Mouse (Mus musculus): ENCODE results near the gene Gprin2. TPM values are rescaled to one million over a fixed set of nuclear protein-coding genes. Genes with fewer than 3 reads are reported as not detected.

Gene Gprin2
- polyA plus RNA-seq, 1 experiment from 2014 or later: 0.41 TPM

DNA sequence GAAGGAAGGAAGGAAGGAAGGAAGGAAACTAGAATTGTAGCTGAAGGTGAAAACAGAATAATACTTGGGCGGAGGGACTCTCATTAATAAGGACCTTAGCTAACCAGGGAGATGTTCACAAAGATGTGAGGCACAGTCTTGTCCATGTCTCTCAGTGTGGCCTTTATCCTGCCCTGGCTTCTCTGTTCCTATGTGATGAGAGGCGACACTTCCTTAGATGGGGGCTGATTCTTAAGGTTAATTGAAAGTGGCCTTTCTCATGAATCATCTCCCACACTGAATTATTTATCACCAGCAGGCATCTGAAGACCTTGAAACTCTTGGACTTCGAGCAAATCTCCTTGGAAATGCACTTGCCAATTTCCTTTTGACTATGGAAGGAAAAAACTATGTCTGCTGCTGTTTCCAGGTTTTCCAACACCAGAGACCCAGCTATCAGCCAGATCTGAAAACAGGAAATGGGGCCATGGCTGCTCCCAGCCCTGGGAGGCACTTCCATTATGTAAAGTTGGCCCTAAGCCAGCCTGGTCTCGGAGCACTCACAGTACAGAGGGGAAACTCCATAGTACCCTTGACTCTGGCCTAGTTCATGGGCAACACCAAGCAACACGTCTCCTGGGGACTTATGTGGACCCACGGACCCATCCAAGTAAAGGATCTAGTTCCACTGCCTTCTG is 14.1 kb upstream of the Gprin2 start:
- H3K4me3 ChIP-seq (ENCODE audit: low read depth, low read length): no peak overlapping the region
- no peaks in the 10 kb centered on the region for H3K36me3 ChIP-seq (ENCODE audit: control insufficient read depth, insufficient read depth, low read length)
- H3K4me2 ChIP-seq (ENCODE audit: low read depth, low read length, severe bottlenecking): no peak overlapping the region
- H3K27me3 ChIP-seq (ENCODE audit: control insufficient read depth, insufficient read depth, low read length): 0 out of 2 replicates have a peak, but pooled peaks cover 5% of the 10 kb centered on the region
- 79% methylated on average over 6 of the region's 6 CpGs for WGBS
- no peak overlapping the region for H3K9ac ChIP-seq (ENCODE audit: low read length)
- DNase-seq (ENCODE audit: low spot score) (no peak), ATAC-seq (replicated peaks; ENCODE audit: low FRiP score) (no peak)
- no peaks in the 10 kb centered on the region for H3K9me3 ChIP-seq (ENCODE audit: control insufficient read depth, low read length)
- peaks cover 2% of the 10 kb centered on the region; the same call in 1 of the 2 replicates for H3K4me1 ChIP-seq (replicated peaks; ENCODE audit: control insufficient read depth, insufficient read depth, low read length)
- no peak overlapping the region for H3K27ac ChIP-seq (ENCODE audit: low read depth, low read length)

DNA sequence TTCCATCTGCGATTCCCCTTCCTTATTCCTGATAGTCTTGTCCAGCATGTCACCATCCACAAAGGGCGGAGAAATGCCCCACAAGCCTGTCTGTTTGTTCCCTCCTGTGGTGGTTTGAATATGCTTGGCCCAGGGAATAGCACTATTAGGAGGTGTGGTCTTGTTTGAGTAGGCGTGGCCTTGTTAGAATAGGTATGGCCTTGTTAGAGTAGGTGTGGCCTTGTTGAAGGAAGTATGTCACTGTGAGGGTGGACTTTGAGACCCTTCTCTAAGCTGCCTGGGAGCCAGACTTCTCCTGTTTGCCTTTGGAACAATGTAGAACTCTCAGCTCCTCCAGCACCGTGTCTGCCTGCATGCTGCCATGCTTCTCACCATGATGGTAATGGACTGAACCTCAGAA is 8.5 kb upstream of the Gprin2 start:
- Histone ChIP-seq H3K27ac (ENCODE audit: low read depth, low read length) (no peak overlapping the region), H3K36me3 (ENCODE audit: control insufficient read depth, insufficient read depth, low read length) (no peaks in the 10 kb centered on the region), H3K9me3 (ENCODE audit: control insufficient read depth, low read length) (no peaks in the 10 kb centered on the region), H3K9ac (ENCODE audit: low read length) (no peak overlapping the region), H3K27me3 (ENCODE audit: control insufficient read depth, insufficient read depth, low read length) (no peaks in the 10 kb centered on the region), H3K4me2 (ENCODE audit: low read depth, low read length, severe bottlenecking) (no peak overlapping the region), H3K4me1 (replicated peaks; ENCODE audit: control insufficient read depth, insufficient read depth, low read length) (no peaks in the 10 kb centered on the region), H3K4me3 (ENCODE audit: low read depth, low read length) (no peak overlapping the region)
- no peak for DNase-seq (ENCODE audit: low spot score)
- ATAC-seq (replicated peaks; ENCODE audit: low FRiP score): no peak
- 81% methylated on average over 4 of the region's 4 CpGs for WGBS

DNA sequence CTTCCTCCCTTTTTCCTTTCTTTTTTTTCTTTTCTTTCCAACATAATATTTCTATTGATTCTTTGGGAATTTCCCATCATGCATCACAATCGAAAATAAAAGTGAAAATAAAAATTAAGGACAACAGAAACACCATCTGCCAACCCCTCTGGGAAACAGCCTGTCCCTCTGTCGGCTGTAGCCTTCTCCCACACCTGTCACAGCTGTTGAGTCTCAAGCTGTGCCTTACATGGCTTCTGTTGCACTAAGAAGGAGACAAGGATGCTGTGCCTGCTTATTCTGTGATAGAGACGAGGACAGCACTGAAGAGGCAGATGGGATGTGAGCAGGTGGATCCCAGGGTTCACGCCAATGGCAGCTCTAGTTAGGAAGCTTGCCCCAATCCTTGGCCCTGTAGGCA is 7.6 kb upstream of the Gprin2 start:
- Histone ChIP-seq H3K4me3 (ENCODE audit: low read depth, low read length) (no peak overlapping the region), H3K27me3 (ENCODE audit: control insufficient read depth, insufficient read depth, low read length) (no peaks in the 10 kb centered on the region), H3K9me3 (ENCODE audit: control insufficient read depth, low read length) (no peaks in the 10 kb centered on the region), H3K27ac (ENCODE audit: low read depth, low read length) (no peak overlapping the region), H3K4me2 (ENCODE audit: low read depth, low read length, severe bottlenecking) (no peak overlapping the region), H3K9ac (ENCODE audit: low read length) (no peak overlapping the region), H3K4me1 (replicated peaks; ENCODE audit: control insufficient read depth, insufficient read depth, low read length) (no peaks in the 10 kb centered on the region), H3K36me3 (ENCODE audit: control insufficient read depth, insufficient read depth, low read length) (no peaks in the 10 kb centered on the region)
- DNase-seq (ENCODE audit: low spot score) (no peak), ATAC-seq (replicated peaks; ENCODE audit: low FRiP score) (no peak)
- 62% methylated on average over 4 of the region's 4 CpGs for WGBS

DNA sequence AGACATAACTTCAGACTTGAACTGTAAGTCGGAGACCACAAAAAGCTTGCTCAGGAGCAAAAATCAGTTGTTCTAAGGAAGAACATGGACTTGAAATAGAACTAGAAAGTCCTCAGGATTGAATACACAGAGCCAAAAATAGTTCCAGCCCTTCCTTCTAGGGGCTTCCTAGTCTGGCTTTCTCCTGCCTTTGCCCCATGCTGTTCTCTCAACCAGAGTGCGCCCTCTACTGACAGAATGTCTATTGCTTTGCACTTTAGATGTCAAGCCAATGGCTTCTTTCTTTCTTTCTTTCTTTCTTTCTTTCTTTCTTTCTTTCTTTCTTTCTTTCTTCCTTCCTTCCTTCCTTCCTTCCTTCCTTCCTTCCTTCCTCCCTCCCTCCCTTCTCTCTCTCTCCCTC is 7.2 kb upstream of the Gprin2 start:
- DNase-seq (ENCODE audit: low spot score): no peak
- WGBS: 43% methylated on average over 2 of the region's 2 CpGs
- Histone ChIP-seq H3K27me3 (ENCODE audit: control insufficient read depth, insufficient read depth, low read length) (no peaks in the 10 kb centered on the region), H3K4me1 (replicated peaks; ENCODE audit: control insufficient read depth, insufficient read depth, low read length) (no peaks in the 10 kb centered on the region), H3K9me3 (ENCODE audit: control insufficient read depth, low read length) (no peaks in the 10 kb centered on the region), H3K4me2 (ENCODE audit: low read depth, low read length, severe bottlenecking) (no peak overlapping the region), H3K27ac (ENCODE audit: low read depth, low read length) (no peak overlapping the region), H3K36me3 (ENCODE audit: control insufficient read depth, insufficient read depth, low read length) (no peaks in the 10 kb centered on the region), H3K9ac (ENCODE audit: low read length) (no peak overlapping the region), H3K4me3 (ENCODE audit: low read depth, low read length) (no peak overlapping the region)
- ATAC-seq (replicated peaks; ENCODE audit: low FRiP score): no peak

DNA sequence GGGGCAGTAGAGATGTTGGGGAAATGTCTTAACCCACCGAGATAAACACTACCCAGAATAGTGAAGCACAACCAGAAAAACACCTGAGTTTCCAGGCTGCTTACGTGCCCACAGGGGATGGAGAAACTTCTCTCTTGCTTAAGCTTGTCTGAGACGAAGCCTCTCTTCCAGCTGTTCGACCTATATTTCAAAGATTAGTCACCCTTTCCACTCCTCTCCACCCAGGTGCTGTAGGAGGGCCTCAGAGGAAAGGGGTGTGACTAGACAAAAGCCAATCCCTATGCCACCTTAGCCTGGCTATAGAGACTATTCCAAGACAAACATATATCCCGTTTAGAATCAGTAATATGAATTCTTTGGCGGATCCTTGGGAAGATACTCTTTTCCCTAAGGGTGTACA is 6.5 kb upstream of the Gprin2 start:
- no peaks in the 10 kb centered on the region for H3K9me3 ChIP-seq (ENCODE audit: control insufficient read depth, low read length)
- no peak overlapping the region for H3K4me2 ChIP-seq (ENCODE audit: low read depth, low read length, severe bottlenecking)
- no peaks in the 10 kb centered on the region for H3K36me3 ChIP-seq (ENCODE audit: control insufficient read depth, insufficient read depth, low read length)
- DNase-seq (ENCODE audit: low spot score) (no peak), ATAC-seq (replicated peaks; ENCODE audit: low FRiP score) (no peak)
- 82% methylated on average over 6 of the region's 6 CpGs for WGBS
- H3K27ac ChIP-seq (ENCODE audit: low read depth, low read length): no peak overlapping the region
- H3K27me3 ChIP-seq (ENCODE audit: control insufficient read depth, insufficient read depth, low read length): no peaks in the 10 kb centered on the region
- no peaks in the 10 kb centered on the region for H3K4me1 ChIP-seq (replicated peaks; ENCODE audit: control insufficient read depth, insufficient read depth, low read length)
- H3K4me3 ChIP-seq (ENCODE audit: low read depth, low read length): no peak overlapping the region
- H3K9ac ChIP-seq (ENCODE audit: low read length): no peak overlapping the region

DNA sequence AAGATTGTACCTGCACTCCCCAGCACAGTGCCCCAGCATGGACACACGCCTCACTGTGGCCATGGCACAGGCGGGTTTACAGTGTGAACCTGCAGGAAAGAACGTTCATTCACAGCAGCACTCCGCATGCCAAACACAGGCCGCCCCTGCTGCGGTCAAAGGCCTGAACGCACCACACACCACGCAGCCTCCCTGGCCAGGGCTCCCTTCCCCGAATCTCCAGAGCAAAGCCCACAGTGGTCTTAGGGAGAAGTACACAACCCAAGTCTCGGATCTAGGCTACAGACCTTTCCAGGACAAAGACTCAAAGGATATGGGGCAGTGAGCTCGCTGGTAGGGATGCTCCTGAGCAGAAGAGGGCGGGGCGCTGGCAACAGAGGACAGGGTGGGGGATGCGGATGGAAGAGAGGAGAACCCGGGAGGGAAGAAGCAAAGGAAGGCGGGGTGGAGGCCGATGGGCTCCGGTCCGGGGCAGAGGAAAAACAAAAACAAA is 669 bp downstream of the Gprin2 start:
- peak overlapping the region; percentile 93 for H3K4me2 ChIP-seq (ENCODE audit: low read depth, low read length, severe bottlenecking)
- no peak overlapping the region for H3K27ac ChIP-seq (ENCODE audit: low read depth, low read length)
- no peaks in the 10 kb centered on the region for H3K27me3 ChIP-seq (ENCODE audit: control insufficient read depth, insufficient read depth, low read length)
- peaks cover 3% of the 10 kb centered on the region for H3K4me1 ChIP-seq (replicated peaks; ENCODE audit: control insufficient read depth, insufficient read depth, low read length)
- H3K9me3 ChIP-seq (ENCODE audit: control insufficient read depth, low read length): no peaks in the 10 kb centered on the region
- peak; percentile 77 for ATAC-seq (replicated peaks; ENCODE audit: low FRiP score)
- no peaks in the 10 kb centered on the region for H3K36me3 ChIP-seq (ENCODE audit: control insufficient read depth, insufficient read depth, low read length)
- peak overlapping the region; percentile 73 for H3K4me3 ChIP-seq (ENCODE audit: low read depth, low read length)
- DNase-seq (ENCODE audit: low spot score): peak; percentile 67
- WGBS: 2% methylated on average over 19 of the region's 19 CpGs
- H3K9ac ChIP-seq (ENCODE audit: low read length): peak overlapping the region; percentile 60

DNA sequence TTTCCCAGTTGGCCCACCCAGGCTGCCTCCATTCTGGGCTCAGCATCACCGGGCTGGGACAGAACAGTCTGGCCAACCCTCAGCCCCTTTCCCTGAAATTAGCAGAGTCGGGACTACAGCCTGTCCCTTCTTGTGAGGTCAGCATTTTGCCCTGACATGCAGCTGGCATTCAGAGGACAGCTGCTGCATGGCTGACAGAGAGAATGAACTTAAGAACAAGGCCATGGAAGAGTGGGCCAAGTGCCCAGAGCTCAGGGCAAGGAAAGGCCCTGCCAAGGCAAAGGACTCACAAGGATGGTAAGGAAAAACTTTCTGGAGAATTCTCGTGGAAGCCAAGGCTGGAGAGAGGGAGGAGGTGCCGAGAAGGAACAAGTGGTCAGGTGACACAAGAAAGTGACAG is 4.7 kb downstream of the Gprin2 start:
- no peak for DNase-seq (ENCODE audit: low spot score)
- no peak overlapping the region for H3K4me3 ChIP-seq (ENCODE audit: low read depth, low read length)
- no peak overlapping the region for H3K4me2 ChIP-seq (ENCODE audit: low read depth, low read length, severe bottlenecking)
- no peaks in the 10 kb centered on the region for H3K36me3 ChIP-seq (ENCODE audit: control insufficient read depth, insufficient read depth, low read length)
- no peaks in the 10 kb centered on the region for H3K27me3 ChIP-seq (ENCODE audit: control insufficient read depth, insufficient read depth, low read length)
- WGBS: 59% methylated on average over 4 of the region's 4 CpGs
- peaks cover 3% of the 10 kb centered on the region for H3K4me1 ChIP-seq (replicated peaks; ENCODE audit: control insufficient read depth, insufficient read depth, low read length)
- no peaks in the 10 kb centered on the region for H3K9me3 ChIP-seq (ENCODE audit: control insufficient read depth, low read length)
- no peak overlapping the region for H3K27ac ChIP-seq (ENCODE audit: low read depth, low read length)
- H3K9ac ChIP-seq (ENCODE audit: low read length): no peak overlapping the region
- ATAC-seq (replicated peaks; ENCODE audit: low FRiP score): no peak

DNA sequence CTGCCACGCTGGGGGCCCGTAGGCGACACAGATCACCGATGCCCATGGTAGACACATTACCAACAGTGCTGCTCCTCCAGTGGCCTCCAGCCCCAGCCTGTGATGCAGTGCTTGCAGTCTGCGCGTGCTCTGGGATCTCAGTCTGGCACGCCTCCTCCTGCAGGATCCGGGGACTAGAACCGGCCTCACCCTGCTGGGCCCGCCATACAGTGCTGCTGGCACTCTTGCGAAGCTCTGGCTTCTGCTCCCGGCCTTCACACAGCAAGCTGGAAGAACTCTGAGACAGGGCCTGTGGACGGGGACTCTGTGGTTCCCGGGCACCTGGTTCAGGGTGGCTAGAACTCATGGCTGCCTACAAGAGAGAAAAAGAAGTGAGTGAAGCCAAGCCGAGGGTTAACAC is 6.0 kb downstream of the Gprin2 start:
- Histone ChIP-seq H3K9me3 (ENCODE audit: control insufficient read depth, low read length) (no peaks in the 10 kb centered on the region), H3K4me3 (ENCODE audit: low read depth, low read length) (no peak overlapping the region), H3K36me3 (ENCODE audit: control insufficient read depth, insufficient read depth, low read length) (no peaks in the 10 kb centered on the region), H3K27me3 (ENCODE audit: control insufficient read depth, insufficient read depth, low read length) (no peaks in the 10 kb centered on the region), H3K4me1 (replicated peaks; ENCODE audit: control insufficient read depth, insufficient read depth, low read length) (peaks cover under 1% of the 10 kb centered on the region), H3K9ac (ENCODE audit: low read length) (no peak overlapping the region), H3K4me2 (ENCODE audit: low read depth, low read length, severe bottlenecking) (no peak overlapping the region), H3K27ac (ENCODE audit: low read depth, low read length) (no peak overlapping the region)
- no peak for ATAC-seq (replicated peaks; ENCODE audit: low FRiP score)
- no peak for DNase-seq (ENCODE audit: low spot score)
- 90% methylated on average over 15 of the region's 15 CpGs for WGBS

DNA sequence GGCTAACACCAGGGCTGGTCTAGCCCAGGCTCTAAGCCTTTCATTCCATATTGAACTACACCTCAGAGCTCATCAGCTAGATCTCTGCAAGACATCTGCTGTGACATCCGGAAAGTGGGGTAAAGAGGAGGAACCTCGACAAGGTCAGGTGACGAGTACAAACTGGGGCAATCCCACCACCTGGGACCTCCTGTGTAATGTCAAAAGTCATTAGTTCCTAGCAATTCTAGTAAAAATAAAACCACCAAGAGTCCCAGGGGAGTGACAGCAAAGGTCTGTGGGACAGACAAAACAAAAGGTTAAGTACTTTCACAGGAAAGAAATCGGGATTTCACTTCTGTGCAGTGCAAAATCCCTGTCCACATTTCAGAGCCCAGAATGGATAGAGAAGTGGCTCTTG is 7.6 kb downstream of the Gprin2 start:
- no peak overlapping the region for H3K27ac ChIP-seq (ENCODE audit: low read depth, low read length)
- no peaks in the 10 kb centered on the region for H3K9me3 ChIP-seq (ENCODE audit: control insufficient read depth, low read length)
- H3K27me3 ChIP-seq (ENCODE audit: control insufficient read depth, insufficient read depth, low read length): no peaks in the 10 kb centered on the region
- H3K4me1 ChIP-seq (replicated peaks; ENCODE audit: control insufficient read depth, insufficient read depth, low read length): no peaks in the 10 kb centered on the region
- DNase-seq (ENCODE audit: low spot score) (no peak), ATAC-seq (replicated peaks; ENCODE audit: low FRiP score) (no peak)
- H3K4me3 ChIP-seq (ENCODE audit: low read depth, low read length): no peak overlapping the region
- H3K36me3 ChIP-seq (ENCODE audit: control insufficient read depth, insufficient read depth, low read length): no peaks in the 10 kb centered on the region
- WGBS: 86% methylated on average over 4 of the region's 4 CpGs
- no peak overlapping the region for H3K4me2 ChIP-seq (ENCODE audit: low read depth, low read length, severe bottlenecking)
- no peak overlapping the region for H3K9ac ChIP-seq (ENCODE audit: low read length)
